Mouse (Mus musculus) retina, adult 2 months (tissue): ENCODE data around the gene Neto2.

ENCODE experiments used
- DNase-seq: peaks from one replicate; pipeline ENCODE4 v3.0.0-alpha.2; 2012; ENCODE audit warnings: low read depth, low spot score

Neto2 gene

DNA sequence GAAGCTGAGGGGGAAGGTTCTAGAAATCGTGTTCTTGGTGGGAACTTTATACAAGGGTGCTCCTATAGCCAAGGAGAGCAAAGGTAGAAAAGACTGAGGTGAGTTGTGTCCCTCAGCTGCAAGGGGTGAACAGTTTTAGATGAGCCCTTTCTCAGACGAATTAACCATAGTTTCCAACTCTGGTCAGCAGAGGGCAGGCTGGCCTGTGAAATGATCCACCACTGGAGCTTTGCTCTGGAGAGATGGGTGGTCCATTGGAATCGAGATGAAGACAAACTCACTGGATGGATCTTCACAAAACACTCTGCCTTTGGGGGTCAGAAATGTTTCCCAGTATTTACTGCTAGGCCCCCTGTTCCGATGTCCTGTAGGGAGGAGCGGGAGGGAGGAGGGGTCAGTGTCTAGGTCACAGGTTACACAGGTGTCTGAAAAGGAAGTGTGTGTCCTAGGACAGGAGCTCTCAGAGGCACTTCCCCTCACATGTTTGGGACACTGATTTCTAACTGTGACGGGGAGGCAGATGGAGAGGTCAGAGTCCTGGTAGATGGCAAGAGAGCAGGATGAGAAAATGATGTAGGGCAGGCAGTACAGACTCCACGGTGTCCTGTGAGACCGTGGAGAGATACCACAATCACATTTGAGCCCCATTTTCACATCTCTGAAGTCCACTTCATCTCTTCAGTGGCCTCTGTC, 97.4 kb downstream of the Neto2 start:
- DNase-seq, result peak; percentile 23

DNA sequence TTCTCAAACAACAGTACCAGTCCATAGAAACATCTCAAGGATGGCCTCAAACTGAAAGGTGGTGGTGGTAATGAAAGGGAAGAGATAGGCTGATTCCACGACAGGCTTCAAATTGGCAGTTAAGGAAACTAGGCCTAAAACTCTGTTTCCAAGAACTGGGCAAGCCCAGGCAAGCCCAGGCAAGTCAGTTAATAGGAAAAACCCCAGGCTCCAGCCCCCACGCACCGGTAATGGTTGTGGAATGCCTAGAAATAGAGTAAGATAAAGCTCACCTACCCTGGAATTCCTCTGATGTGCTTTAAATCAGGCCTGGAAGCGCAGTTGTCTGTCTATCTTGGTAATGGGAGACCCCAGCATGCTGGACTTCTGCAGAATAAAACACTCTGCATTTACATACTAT, 98.0 kb downstream of the Neto2 start:
- DNase-seq, result no peak

DNA sequence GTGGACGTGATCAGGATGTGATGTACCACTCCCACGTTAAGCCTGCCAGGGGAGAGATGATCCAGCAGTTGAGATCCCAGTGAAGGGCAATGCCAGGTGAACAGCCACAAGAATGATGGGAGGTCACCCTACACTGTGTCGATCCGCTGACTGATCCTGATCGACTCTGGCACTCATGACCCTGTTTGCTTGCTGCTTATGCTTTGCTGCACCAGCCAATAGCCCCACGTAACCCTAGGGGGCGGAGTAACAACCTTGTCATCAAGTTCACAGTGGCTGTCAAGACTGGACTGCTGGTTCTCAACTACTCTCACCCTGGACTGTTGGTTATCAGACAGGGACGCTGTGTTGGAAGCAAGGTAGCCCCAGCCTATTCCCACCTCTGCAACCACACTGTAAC, 99.0 kb downstream of the Neto2 start:
- no peak for DNase-seq

DNA sequence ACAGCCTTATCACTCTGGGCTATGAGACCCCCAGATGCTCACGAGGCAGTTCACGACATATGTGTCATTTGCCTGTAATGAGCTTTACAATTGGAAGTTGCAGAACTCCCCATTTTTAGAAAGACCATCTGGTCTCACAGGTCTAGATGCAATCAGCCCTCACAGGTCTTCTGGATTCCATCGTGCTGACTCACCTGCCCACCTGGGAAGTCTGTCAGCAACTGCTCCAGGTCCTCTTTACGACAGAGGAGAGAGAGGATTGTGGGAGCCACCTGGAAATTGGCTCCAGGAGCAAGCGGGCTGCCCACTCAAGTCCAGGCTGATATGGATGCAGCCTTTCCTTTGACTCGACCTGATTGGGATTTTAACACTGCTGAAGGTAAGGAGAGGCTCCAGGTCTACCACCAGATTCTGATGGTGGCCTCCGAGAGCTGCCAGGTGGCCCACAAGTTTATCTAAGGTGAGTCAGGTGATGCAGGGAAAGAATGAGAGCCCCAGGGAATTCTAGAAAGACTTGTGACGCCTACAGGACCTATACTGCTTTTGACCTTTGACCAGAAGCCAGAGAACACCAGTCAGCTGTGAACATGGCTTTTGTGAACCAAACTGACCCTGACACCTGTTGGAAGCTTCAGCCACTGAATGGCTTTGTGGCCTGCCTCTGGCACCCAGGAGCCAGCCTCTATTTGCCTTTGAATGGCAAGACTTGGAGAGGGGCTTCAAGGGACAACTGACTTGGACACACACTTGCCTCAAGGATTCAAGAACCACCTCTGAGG, 103.1 kb downstream of the Neto2 start:
- DNase-seq, result no peak

DNA sequence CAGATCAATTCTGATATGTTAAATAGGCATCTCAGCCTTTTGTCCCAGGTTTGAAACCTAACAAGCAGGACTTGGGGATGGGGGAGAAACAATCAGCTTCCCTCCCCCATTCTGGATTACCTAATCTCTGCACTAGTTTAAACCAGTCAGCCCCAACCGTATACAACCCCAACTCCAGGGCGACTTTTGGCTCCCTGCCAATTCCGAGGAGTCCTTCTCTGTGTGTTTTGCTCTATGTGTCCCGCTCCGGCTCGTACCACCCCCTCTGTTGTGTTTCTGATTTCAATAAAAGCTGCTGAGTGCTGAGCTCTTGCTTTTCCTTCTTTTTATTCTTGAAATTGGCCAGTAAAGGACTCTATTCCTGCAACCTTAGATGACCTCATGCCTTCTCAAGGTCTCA, 105.3 kb downstream of the Neto2 start:
- no peak for DNase-seq

DNA sequence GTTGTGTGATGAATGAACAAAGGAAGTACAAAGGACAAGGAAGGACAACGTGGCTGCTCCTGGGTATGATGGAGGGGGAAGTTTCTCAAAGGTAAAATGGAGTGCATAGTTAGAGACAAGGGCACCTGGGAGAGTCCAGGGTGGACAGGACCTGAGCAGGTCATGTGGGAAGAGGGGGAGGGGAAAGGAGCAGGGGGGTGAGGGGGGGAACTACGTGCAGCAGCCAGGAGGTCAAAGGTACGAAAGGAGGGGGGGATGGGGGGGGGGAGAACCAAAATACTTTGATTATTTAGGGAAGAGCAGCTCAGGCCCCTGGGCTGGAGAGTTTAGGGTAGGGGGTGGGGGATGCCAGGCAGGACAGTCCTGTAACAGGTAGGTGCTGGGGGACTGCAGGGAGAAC, 105.7 kb downstream of the Neto2 start:
- DNase-seq, result no peak

DNA sequence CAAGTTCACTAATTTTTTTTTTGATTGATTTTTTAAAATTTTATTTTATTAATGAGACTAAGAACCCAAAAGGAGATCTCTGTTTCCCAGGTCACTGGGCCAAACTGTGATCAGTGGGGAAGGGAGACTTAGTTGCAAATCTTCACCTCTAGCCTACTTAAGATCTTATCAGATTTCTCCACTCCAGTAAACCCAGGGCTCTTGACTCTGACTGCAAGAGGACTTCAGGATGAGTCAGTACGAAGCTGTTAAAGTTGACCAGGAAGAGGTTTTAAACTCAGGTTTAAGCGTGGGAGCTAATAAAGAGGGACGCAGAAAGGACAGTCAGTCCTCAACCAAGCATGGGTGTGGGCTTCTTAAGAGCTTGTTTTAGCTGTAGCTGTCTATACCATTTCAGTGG, 107.4 kb downstream of the Neto2 start:
- DNase-seq, result no peak

- no peak for DNase-seq
Measured at GRCm38 (mm10) chr8:85591532-85591931, 109.2 kb downstream of the Neto2 start.

- DNase-seq, result no peak
Measured at GRCm38 (mm10) chr8:85590258-85590657, 110.5 kb downstream of the Neto2 start.

GRCm38 (mm10) chr8:85588596-85588995, 112.1 kb downstream of the Neto2 start:
- DNase-seq, result no peak
